Mouse (Mus musculus) lung, embryonic 15.5 days (tissue): ENCODE measurements around the gene 2700049A03Rik. TPM values are rescaled to one million over a fixed set of nuclear protein-coding genes. Genes with fewer than 3 reads are reported as not detected.

Experiments
- ATAC-seq: fragments of 200-750 bp; cut with Nextera tagmentation; 2 replicates; pipeline ENCODE4 v1.8.0; 2017; ENCODE audit warnings: moderate number of reproducible peaks, borderline replicate concordance; ENCODE audit not compliant: low FRiP score, low TSS enrichment; ENCODE audit errors: extremely low read depth
- H3K27ac ChIP-seq: fragments of 300-500 bp; sonication (generic); 2 replicates; pipeline ENCODE4 v1.5.1; 2015; ENCODE audit warnings: moderate library complexity, mild to moderate bottlenecking, inconsistent platforms
- H3K27me3 ChIP-seq: fragments of 300-500 bp; sonication (generic); 2 replicates; pipeline ENCODE4 v1.6.1; 2015; ENCODE audit warnings: inconsistent platforms
- H3K36me3 ChIP-seq: fragments of 300-500 bp; sonication (generic); 2 replicates; pipeline ENCODE4 v1.6.1; 2015; ENCODE audit warnings: inconsistent platforms
- H3K4me1 ChIP-seq: fragments of 300-500 bp; sonication (generic); 2 replicates; pipeline ENCODE4 v1.6.1; 2015; ENCODE audit warnings: inconsistent platforms
- H3K4me2 ChIP-seq: fragments of 300-500 bp; sonication (generic); 2 replicates; pipeline ENCODE4 v1.6.1; 2015; ENCODE audit warnings: inconsistent platforms, mild to moderate bottlenecking, moderate library complexity
- H3K4me3 ChIP-seq: fragments of 300-500 bp; sonication (generic); 2 replicates; pipeline ENCODE4 v1.5.1; 2015; ENCODE audit warnings: mild to moderate bottlenecking, inconsistent platforms
- H3K9ac ChIP-seq: fragments of 300-500 bp; sonication (generic); 2 replicates; pipeline ENCODE4 v1.6.1; 2015; ENCODE audit warnings: inconsistent platforms
- H3K9me3 ChIP-seq: fragments of 300-500 bp; sonication (generic); 2 replicates; pipeline ENCODE4 v1.6.1; 2016; ENCODE audit warnings: inconsistent platforms
- WGBS: fragments of 180-500 bp; shearing (Covaris S2); methylation state at CpG from one replicate; pipeline ENCODE4 v1.1.7; 2015; 5-methylcytosine and 5-hydroxymethylcytosine counted together
- polyA plus RNA-seq: library from polyadenylated mRNA; unstranded; fragments of >200 nt; fragmentation: Nextera tagmentation; extraction: Ambion mirVana; gene quantifications from 2 replicates; pipeline ENCODE4 v1.2.1, GENCODE M21; 2015

2700049A03Rik gene
- polyA plus RNA-seq, 1 experiment from 2014 or later, result 14.5 TPM

- 76% methylated on average over 8 of the region's 8 CpGs for WGBS
- no peak overlapping the region for H3K9ac ChIP-seq
- H3K4me3 ChIP-seq, result no peak overlapping the region
- no peaks in the 10 kb centered on the region for H3K4me1 ChIP-seq
- no peaks in the 10 kb centered on the region for H3K27me3 ChIP-seq
- no peak overlapping the region for H3K4me2 ChIP-seq
- no peaks in the 10 kb centered on the region for H3K36me3 ChIP-seq
- H3K27ac ChIP-seq, result no peak overlapping the region
- H3K9me3 ChIP-seq, result no peaks in the 10 kb centered on the region
- no peak for ATAC-seq
Measured at GRCm38 (mm10) chr12:71275906-71276595, 139.4 kb downstream of the 2700049A03Rik start.

- WGBS, result 71% methylated on average over 12 of the region's 12 CpGs
Measured at GRCm38 (mm10) chr12:71279521-71280262, 143.0 kb downstream of the 2700049A03Rik start.

DNA sequence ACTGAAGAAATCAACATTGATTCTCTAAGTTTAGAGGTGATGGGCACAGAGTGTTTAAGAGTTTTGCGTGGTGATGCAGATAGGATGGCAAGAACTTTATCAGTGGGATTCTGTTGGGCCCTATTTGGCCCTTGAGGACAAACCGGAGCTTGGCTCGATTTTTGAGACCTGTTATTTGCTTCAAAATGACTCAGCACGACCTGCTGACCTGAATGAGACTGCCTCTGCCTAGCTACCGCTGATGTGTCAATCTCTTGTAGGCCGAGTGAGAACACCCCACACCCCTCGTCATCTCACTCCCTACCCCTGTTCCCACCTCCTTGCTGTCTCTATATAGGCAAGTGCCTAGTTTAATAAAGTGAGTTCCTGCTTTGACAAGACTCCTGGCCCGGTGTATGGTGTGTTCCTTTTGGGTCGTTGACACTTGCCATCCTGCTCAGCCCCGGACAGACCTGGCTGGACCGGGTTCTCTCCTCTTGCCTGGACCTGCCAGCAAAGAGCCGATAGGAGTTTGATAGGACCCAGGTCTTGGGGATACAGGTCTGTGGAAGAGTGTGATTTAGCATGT lies 144.6 kb downstream of the 2700049A03Rik start:
- no peak overlapping the region for H3K4me3 ChIP-seq
- no peaks in the 10 kb centered on the region for H3K27me3 ChIP-seq
- WGBS, result 79% methylated on average over 12 of the region's 12 CpGs
- ATAC-seq, result no peak
- no peak overlapping the region for H3K4me2 ChIP-seq
- no peaks in the 10 kb centered on the region for H3K9me3 ChIP-seq
- H3K36me3 ChIP-seq, result no peaks in the 10 kb centered on the region
- no peak overlapping the region for H3K9ac ChIP-seq
- H3K4me1 ChIP-seq, result no peaks in the 10 kb centered on the region
- no peak overlapping the region for H3K27ac ChIP-seq

More at GRCm38 (mm10) chr12:71279521-71280262, 143.0 kb downstream of the 2700049A03Rik start:
- H3K9me3 ChIP-seq, result no peaks in the 10 kb centered on the region
- H3K4me1 ChIP-seq, result no peaks in the 10 kb centered on the region
- no peaks in the 10 kb centered on the region for H3K36me3 ChIP-seq
- no peak for ATAC-seq
- H3K27me3 ChIP-seq, result no peaks in the 10 kb centered on the region
- no peak overlapping the region for H3K4me2 ChIP-seq
- H3K27ac ChIP-seq, result no peak overlapping the region
- H3K4me3 ChIP-seq, result no peak overlapping the region
- H3K9ac ChIP-seq, result no peak overlapping the region

- Histone ChIP-seq H3K9me3 (no peaks in the 10 kb centered on the region), H3K27ac (no peak overlapping the region), H3K4me2 (no peak overlapping the region), H3K36me3 (no peaks in the 10 kb centered on the region), H3K9ac (no peak overlapping the region), H3K4me3 (no peak overlapping the region), H3K27me3 (no peaks in the 10 kb centered on the region), H3K4me1 (no peaks in the 10 kb centered on the region)
- no peak for ATAC-seq
Measured at GRCm38 (mm10) chr12:71285399-71285798, 148.8 kb downstream of the 2700049A03Rik start.

DNA sequence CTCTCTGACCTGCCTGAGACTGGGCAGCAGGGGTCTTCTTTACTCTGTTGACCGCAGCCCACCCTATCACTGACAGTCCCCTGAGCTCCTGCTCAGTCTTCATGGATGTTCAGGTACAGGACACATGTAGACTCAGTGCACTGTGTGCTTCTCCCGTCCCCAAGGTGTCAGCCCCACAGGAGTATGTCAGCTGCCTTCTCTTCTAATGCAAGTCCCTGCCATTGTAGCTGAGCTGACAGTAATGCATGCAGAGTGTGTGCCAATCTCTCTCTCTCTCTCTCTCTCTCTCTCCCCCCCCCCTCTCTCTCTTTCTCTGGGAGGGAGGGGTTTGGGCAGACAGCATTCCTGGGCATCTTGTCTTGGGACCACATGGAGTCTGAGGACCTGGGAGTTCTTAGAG lies 153.8 kb downstream of the 2700049A03Rik start:
- no peak for ATAC-seq
- Histone ChIP-seq H3K36me3 (no peaks in the 10 kb centered on the region), H3K27me3 (no peaks in the 10 kb centered on the region), H3K4me2 (no peak overlapping the region), H3K4me3 (no peak overlapping the region), H3K9ac (no peak overlapping the region), H3K27ac (no peak overlapping the region), H3K9me3 (no peaks in the 10 kb centered on the region), H3K4me1 (peaks cover 8% of the 10 kb centered on the region; the same call in 1 of the 2 replicates)
- 38% methylated on average over 2 of the region's 2 CpGs for WGBS

Other genes starting within 250 kb of the 2700049A03Rik start
- gene Actr10, start 199.0 kb upstream of the 2700049A03Rik start, polyA plus RNA-seq, result 232 and 240 TPM in 2 replicates
- gene Psma3, start 162.2 kb upstream of the 2700049A03Rik start, polyA plus RNA-seq, result 651 and 672 TPM in 2 replicates
- gene Arid4a, start 120.9 kb upstream of the 2700049A03Rik start, polyA plus RNA-seq, result 39.6 and 39.8 TPM in 2 replicates
- gene Tomm20l, start 25.4 kb upstream of the 2700049A03Rik start, polyA plus RNA-seq, result 0.40 and 0.65 TPM in 2 replicates
- 66.9 and 67.0 TPM in 2 replicates for gene Timm9, start 164 bp upstream of the 2700049A03Rik start, polyA plus RNA-seq
- gene Dact1, start 173.0 kb downstream of the 2700049A03Rik start, polyA plus RNA-seq, result 9.6 and 10.2 TPM in 2 replicates